ENCODE assay signal across 17 mouse cellular contexts in the genomic region with DNA sequence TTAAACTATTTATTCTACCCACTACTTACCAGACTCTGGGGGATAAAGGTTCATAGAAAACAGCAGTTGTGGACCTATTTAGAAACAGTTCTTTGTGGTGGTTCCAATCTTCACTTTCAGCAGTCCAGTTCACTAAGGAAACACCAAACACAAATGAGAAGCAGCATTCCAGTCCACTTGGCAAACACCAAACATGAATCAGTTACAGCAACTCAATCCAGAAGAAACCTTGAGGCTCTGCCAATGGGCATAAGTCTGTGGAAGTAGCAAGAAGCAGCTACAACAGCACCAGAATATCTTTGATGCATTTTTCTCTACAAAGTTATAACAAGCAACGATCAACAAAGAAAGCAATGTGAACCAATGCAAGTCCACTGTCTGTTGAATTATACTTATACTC.
A peak's percentile ranks its signal among the peaks of the same experiment; 100 is the strongest.
DNase-seq lines count a peak whose midpoint lies in the region; ATAC-seq and TF ChIP-seq lines count a peak whose summit lies in the region.
"Had no signal": no experiment of that assay in that cellular context is flagged by ENCODE, and none has a peak within 500 bp of the region (broad histone marks: within the 10 kb centered on the region; RNA-seq: fewer than 3 reads in every experiment).

No protein-coding gene starts in this region.

- H3K4me1 ChIP-seq in forebrain, postnatal 0 days (ENCODE audit: insufficient read depth): no peaks in the 10 kb centered on the region
- H3K4me1 ChIP-seq in forebrain, embryonic 11.5 days (replicated peaks; ENCODE audit: control insufficient read depth, insufficient read depth, low read length): no peaks in the 10 kb centered on the region
- no peaks in the 10 kb centered on the region for H3K4me1 ChIP-seq in lung, postnatal 0 days (ENCODE audit: insufficient read depth, low read depth, low read length)
- H3K4me1 ChIP-seq in midbrain, embryonic 10.5 days: no peaks in the 10 kb centered on the region
- H3K4me1 ChIP-seq: hindbrain, embryonic 13.5 days had no signal

- TF ChIP-seq EP300 in lung, postnatal 0 days (IDR thresholded peaks at IDR 0.05): no peak

- H3K36me3 ChIP-seq in forebrain, postnatal 0 days (ENCODE audit: insufficient read depth): no peaks in the 10 kb centered on the region
- H3K36me3 ChIP-seq in forebrain, embryonic 11.5 days (ENCODE audit: control insufficient read depth, insufficient read depth, low read length): no peaks in the 10 kb centered on the region
- H3K36me3 ChIP-seq in lung, postnatal 0 days (ENCODE audit: insufficient read depth, low read length): no peaks in the 10 kb centered on the region
- no peaks in the 10 kb centered on the region for H3K36me3 ChIP-seq in midbrain, embryonic 10.5 days
- H3K36me3 ChIP-seq: hindbrain, embryonic 13.5 days; liver, embryonic 13.5 days had no signal

- DNase-seq in adrenal gland, adult 2 months: peak; percentile 2
- no peak for DNase-seq in adrenal gland, postnatal 25 days
- DNase-seq in forebrain, postnatal 0 days: peak; percentile 24
- DNase-seq in forebrain, embryonic 11.5 days (ENCODE audit: low spot score): no peak
- DNase-seq in lung, postnatal 25 days (ENCODE audit: low spot score): peak; percentile 3
- no peak for DNase-seq in lung, postnatal 0 days (ENCODE audit: low spot score)
- DNase-seq in layer of hippocampus, adult 8-10 months (ENCODE audit: low spot score in 2 of 2): peak; percentile 19 to 24
- no peak for DNase-seq in midbrain, embryonic 10.5 days (ENCODE audit: low spot score)
- DNase-seq: cerebellum, postnatal 25 days; gastrocnemius, postnatal 10 days; heart, adult 2 months; kidney, postnatal 10 days; liver, embryonic 13.5 days; retina, postnatal 1 day had no signal

- H3K27ac ChIP-seq in forebrain, postnatal 0 days (ENCODE audit: low read depth, low read length): no peak overlapping the region
- H3K27ac ChIP-seq in forebrain, embryonic 11.5 days (ENCODE audit: low read depth, low read length): no peak overlapping the region
- H3K27ac ChIP-seq in lung, postnatal 0 days (ENCODE audit: low read length): no peak overlapping the region
- H3K27ac ChIP-seq in midbrain, embryonic 10.5 days (replicated peaks): no peak overlapping the region
- H3K27ac ChIP-seq: heart, adult 2 months; hindbrain, embryonic 13.5 days; liver, embryonic 13.5 days had no signal

- peak; percentile 55 for ATAC-seq in forebrain, postnatal 0 days
- ATAC-seq in forebrain, embryonic 11.5 days (replicated peaks; ENCODE audit: low FRiP score): no peak
- ATAC-seq in lung, postnatal 0 days: no peak
- ATAC-seq: intestine, embryonic 16.5 days had no signal

- TF ChIP-seq CTCF in forebrain, postnatal 0 days (IDR thresholded peaks at IDR 0.05; ENCODE audit: low read depth): no peak
- no peak for TF ChIP-seq CTCF in lung, postnatal 0 days (IDR thresholded peaks at IDR 0.05)

- H3K9me3 ChIP-seq in forebrain, postnatal 0 days (ENCODE audit: low read length): no peaks in the 10 kb centered on the region
- no peaks in the 10 kb centered on the region for H3K9me3 ChIP-seq in forebrain, embryonic 11.5 days (ENCODE audit: control insufficient read depth, low read length)
- no peaks in the 10 kb centered on the region for H3K9me3 ChIP-seq in lung, postnatal 0 days (ENCODE audit: low read length)
- H3K9me3 ChIP-seq in midbrain, embryonic 10.5 days (replicated peaks): 0 out of 2 replicates have a peak, but pooled peaks cover 3% of the 10 kb centered on the region
- H3K9me3 ChIP-seq: hindbrain, embryonic 13.5 days; liver, embryonic 13.5 days had no signal

- H3K27me3 ChIP-seq in forebrain, postnatal 0 days (ENCODE audit: insufficient read depth, low read length): no peaks in the 10 kb centered on the region
- H3K27me3 ChIP-seq in forebrain, embryonic 11.5 days (ENCODE audit: control insufficient read depth, insufficient read depth, low read length): no peaks in the 10 kb centered on the region
- H3K27me3 ChIP-seq in lung, postnatal 0 days (replicated peaks; ENCODE audit: insufficient read depth, low read length): no peaks in the 10 kb centered on the region
- H3K27me3 ChIP-seq in midbrain, embryonic 10.5 days (ENCODE audit: low read depth, poor library complexity, severe bottlenecking): no peaks in the 10 kb centered on the region
- H3K27me3 ChIP-seq: hindbrain, embryonic 13.5 days; liver, embryonic 13.5 days had no signal

- WGBS in forebrain, postnatal 0 days: 57% methylated on average over 1 of the region's 1 CpGs
- WGBS in forebrain, embryonic 11.5 days: 80% methylated on average over 1 of the region's 1 CpGs
- WGBS in lung, postnatal 0 days: 79% methylated on average over 1 of the region's 1 CpGs
- WGBS in midbrain, embryonic 10.5 days: 86% methylated on average over 1 of the region's 1 CpGs

- no peak overlapping the region for H3K4me2 ChIP-seq in forebrain, postnatal 0 days (ENCODE audit: low read depth)
- no peak overlapping the region for H3K4me2 ChIP-seq in forebrain, embryonic 11.5 days (ENCODE audit: low read depth, low read length, severe bottlenecking)
- H3K4me2 ChIP-seq in lung, postnatal 0 days (replicated peaks; ENCODE audit: low read depth, low read length): no peak overlapping the region
- H3K4me2 ChIP-seq: hindbrain, embryonic 13.5 days; liver, embryonic 13.5 days had no signal

- H3K4me3 ChIP-seq in forebrain, postnatal 0 days (ENCODE audit: low read depth, low read length): no peak overlapping the region
- H3K4me3 ChIP-seq in forebrain, embryonic 11.5 days (ENCODE audit: low read depth, low read length): no peak overlapping the region
- no peak overlapping the region for H3K4me3 ChIP-seq in lung, postnatal 0 days (ENCODE audit: low read depth, low read length)
- no peak overlapping the region for H3K4me3 ChIP-seq in midbrain, embryonic 10.5 days
- H3K4me3 ChIP-seq: heart, adult 2 months; hindbrain, embryonic 13.5 days; liver, embryonic 13.5 days; myocyte had no signal

- H3K9ac ChIP-seq in forebrain, postnatal 0 days: no peak overlapping the region
- no peak overlapping the region for H3K9ac ChIP-seq in forebrain, embryonic 11.5 days (ENCODE audit: low read length)
- no peak overlapping the region for H3K9ac ChIP-seq in lung, postnatal 0 days (replicated peaks; ENCODE audit: low read depth)
- H3K9ac ChIP-seq: hindbrain, embryonic 13.5 days; liver, embryonic 13.5 days had no signal

Comparison
In these comparisons a context has a peak if more than half of its experiments do, and no peak if none do; other contexts are left out.
1. DNase-seq: peak in adrenal gland, adult 2 months (single experiment), forebrain, postnatal 0 days (single experiment), lung, postnatal 25 days (single experiment) and layer of hippocampus, adult 8-10 months (2 of 2); none in adrenal gland, postnatal 25 days (single experiment), forebrain, embryonic 11.5 days (single experiment), lung, postnatal 0 days (single experiment) and midbrain, embryonic 10.5 days (single experiment).